Mouse (Mus musculus) left cerebral cortex, postnatal 25 days (tissue): ENCODE results near the gene Tsc22d1. TPM values are rescaled to one million over a fixed set of nuclear protein-coding genes. Genes with fewer than 3 reads are reported as not detected.

Experiments used
- DNase-seq, 2 experiments: peaks; one replicate each; pipeline ENCODE4 v3.0.0; 2022; ENCODE audit warnings: low spot score in 2 of 2, mixed read lengths in 1 of 2
- intact Hi-C: fragments of 180-260 bp; cut with DNase I; formaldehyde crosslinking; loops from one replicate; pipeline ENCODE4 v1.15.1; 2025
- total RNA-seq, 2 experiments: library from RNA; stranded (reverse); gene quantifications; 2 replicates each; pipeline ENCODE4 v1.2.3; 2021

Gene Tsc22d1
- total RNA-seq, 2 experiments from 2014 or later, result 565 to 602 TPM

DNA sequence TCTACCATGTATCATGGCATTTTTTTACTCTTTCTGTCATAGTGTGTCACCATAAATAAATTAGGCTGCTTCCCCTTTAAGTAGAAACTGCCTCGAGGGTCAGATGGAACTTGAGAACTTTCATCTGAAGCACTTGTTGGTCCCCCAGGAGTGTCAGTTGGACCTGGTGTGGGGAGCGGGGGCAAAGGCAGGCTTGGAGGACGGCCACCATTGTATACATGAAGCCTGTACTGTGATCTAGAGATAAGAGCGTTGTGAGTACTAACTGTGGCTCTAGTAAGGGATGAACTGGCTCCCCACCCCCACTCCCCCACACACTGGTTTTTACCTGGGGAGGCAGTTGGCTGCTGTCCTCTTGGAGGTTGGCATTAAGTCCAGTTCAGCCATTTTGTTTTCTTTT lies 62.0 kb downstream of the Tsc22d1 start:
- DNase-seq, result no peak
- intact Hi-C loops, result no loop called here

DNA sequence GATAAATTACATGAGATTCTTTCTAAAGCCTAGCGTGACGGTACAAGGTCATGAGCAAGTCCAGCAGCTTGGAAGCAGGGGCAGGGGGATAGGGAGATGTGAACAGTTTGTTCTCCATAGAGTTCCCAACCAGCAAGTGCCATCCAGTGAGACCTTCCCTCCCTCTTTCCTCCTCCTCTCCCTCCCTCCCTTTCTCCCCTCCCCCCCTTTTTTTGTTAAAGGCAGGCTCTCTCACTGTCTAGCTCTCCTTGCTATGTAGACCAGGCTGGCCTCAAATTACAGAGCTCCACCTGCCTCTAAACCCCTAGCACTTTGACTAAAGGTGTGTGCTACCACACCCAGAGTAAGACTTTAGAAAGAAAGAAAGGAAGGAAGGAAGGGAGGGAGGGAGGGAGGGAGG lies 63.3 kb downstream of the Tsc22d1 start:
- no peak for DNase-seq
- intact Hi-C loops, result loop anchor here (1.0 kb wide), 1 partner anchor 533 kb away; no protein-coding TSS in a partner anchor

DNA sequence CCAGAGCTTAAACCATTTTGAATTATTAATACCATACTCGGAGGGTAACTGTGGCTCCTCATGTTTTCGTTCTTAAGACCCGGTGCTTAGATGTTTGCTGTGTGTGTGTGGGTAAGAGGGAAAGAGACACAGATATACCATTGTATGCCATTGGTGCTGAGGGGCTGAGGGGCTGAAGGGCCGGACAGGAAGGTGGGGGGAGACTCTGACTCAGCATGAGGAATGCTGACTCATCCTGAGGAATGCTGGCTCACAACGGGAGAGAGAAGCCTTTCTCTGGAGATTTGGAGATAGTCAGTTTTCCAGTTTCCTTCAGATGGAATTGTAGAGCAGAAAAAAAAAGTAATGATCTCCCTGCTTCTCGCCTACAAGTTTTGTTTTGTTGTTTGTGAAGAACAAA lies 63.9 kb downstream of the Tsc22d1 start:
- DNase-seq, result no peak
- intact Hi-C loops, result loop anchor here (1.0 kb wide), 2 partner anchors 530 to 533 kb away; no protein-coding TSS in a partner anchor

DNA sequence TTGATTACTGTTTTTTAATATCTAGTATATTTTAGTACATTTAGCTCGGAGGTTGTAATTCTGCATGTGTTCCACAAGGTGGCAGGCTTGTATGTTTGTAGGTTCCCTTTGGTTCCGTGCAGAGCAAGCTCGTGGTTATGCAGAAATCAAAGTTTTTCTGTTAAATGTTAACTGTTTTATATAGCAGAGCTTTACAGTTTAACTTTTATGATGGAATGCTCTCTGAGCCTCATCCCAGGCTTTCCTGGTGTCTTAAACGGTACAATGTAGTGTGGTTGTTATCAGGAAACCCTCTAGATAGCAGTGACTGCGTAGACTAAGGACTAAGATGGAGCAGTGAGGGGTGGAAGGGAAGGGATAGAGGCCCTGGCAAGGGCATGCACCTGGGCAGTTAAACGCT lies 65.1 kb downstream of the Tsc22d1 start:
- DNase-seq, result peak; percentile 55 to 63

DNA sequence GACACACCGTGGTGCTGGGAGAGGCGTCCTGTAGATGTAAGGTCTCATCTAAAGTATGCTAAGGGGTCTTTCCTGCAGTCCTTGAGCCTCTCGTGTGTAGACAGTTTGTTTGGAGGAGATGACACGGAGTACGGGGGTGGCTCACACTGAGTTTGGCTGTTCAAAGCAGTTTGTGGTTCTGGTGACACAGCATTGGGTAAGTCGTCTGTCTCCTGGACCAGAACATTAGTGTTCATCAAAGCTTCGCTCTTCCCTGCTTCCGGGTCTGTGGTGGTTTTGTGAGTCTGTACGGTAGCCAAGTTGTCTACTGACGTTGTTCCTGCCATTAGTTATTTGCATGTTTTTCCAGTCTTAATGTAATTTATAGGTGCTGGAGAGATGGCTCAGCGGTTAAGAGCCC lies 65.7 kb downstream of the Tsc22d1 start:
- intact Hi-C loops, result no loop called here
- no peak for DNase-seq

More for the DNA sequence above, 65.1 kb downstream of the Tsc22d1 start:
- intact Hi-C loops, result loop anchor here (1.0 kb wide), 1 partner anchor 528 kb away; no protein-coding TSS in a partner anchor

DNA sequence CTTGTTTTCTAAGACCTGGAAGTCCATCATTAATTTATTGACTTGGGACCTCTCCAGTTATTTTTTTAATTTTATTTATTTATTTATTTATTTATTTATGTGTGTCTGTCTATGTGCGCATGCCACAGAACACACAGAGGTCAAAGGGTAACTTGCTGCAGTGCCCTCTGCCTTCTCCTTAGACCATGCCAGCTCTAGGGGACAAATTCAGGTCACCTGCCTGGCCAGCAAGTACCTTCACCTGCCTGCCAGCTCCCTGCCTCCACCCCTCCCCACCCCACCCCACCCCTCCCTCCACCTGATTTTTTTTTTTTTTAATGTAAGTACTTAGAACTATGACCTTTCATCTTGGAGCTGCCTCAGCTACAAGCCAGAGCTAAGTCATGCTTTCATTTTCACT lies 68.9 kb downstream of the Tsc22d1 start:
- intact Hi-C loops, result no loop called here
- no peak for DNase-seq

DNA sequence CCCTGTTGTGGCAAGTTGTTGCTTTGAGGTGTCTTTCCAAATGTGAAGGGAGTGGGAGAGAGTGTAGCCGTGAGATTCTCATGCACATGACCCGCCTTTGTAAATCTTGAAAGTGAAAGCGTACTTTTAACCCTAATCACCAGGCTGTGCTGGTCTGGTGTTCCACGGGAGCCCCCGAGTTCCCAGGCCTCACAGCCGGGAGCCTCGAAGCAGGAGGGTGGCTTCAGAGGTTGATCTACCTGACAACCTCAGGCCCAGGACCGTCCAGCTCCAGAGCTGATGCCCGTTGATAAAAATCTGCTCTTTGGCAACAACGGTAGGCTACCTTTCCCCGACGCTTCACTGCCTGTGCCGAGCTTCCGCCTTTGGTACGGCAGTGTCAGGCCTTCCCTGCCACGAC lies 72.8 kb downstream of the Tsc22d1 start:
- intact Hi-C loops, result no loop called here
- DNase-seq, result no peak

DNA sequence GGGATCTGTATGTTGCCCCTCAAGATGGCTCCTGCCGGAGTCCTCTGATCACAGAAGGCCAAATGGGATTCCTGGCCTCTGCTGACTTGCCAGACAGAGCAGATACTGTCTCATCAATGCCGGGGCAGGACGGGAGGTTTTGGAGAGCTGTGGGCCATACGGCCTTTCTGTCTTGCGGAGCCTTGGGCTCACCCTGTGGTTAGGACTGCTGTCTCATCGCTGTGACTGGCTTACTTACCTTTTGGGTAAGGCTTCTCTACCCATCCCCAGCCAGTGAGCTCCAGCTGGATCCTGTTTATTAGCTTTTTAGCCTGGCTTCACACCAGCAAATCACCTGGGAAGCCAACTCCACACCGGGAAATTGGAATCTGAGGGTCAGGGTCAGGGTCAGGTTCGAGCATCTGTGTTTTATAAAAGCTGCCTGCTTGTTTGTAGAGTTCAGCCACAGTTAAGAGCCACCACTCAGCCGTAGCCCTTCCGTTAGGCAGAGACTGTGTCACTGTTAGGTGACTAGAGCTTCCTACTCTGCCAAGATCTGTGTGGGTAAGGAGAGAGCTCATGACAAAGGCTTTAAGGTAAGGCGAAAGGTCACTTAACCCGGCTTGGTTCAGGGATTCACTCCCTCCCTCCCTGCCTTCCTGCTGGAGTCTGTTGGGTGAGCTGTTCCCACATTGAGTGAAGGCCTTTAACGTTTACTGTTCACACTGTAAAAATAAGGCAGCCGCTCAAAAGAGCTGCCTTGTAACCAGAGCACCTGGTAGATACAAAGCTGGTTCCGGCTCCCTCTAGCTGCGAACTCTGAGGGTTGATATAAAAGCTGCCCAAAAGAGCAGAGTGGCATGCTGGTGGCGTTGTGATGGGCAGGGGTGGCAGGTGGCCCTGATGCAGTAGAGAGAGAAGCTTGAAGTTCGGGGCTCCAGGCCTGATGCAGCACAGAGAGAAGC lies 73.6 kb downstream of the Tsc22d1 start:
- intact Hi-C loops, result no loop called here
- no peak for DNase-seq

DNA sequence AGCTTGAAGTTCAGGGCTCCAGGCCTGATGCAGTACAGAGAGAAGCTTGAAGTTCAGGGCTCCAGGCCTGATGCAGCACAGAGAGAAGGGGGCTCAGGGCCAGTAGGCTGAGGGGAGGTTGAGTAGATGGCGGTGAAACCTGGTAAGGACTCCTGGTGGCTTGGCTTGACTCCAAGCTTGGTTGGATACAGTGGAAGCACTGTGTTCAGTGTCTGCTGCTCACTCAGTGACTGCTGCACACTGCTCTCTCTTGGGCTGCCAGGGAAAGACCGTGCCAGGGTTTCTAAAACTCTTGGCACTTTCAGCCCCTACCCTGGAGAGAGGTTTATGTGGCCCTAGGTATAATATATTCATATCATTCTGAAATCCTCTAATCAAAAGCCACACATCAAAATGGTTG lies 74.4 kb downstream of the Tsc22d1 start:
- DNase-seq, result no peak
- intact Hi-C loops, result no loop called here

DNA sequence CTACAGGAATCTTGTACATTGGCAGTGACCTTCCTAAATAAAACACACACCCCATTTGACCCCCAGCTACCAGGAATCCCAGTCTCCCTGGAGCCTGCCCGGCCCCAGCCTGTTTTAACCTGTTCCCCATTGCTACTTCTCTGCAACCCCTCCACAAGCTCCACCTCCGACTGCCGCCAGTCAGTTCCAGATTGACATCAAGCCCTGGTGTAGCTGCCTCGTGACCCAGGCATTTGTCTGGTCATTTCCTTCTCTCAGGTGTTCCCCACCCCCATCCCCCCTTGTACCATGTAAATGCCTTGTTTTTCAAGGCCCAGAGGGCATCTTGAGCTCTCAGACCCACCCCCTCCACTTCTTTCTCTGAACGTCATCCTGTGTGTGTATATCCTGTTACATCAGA lies 80.3 kb downstream of the Tsc22d1 start:
- intact Hi-C loops, result no loop called here

DNA sequence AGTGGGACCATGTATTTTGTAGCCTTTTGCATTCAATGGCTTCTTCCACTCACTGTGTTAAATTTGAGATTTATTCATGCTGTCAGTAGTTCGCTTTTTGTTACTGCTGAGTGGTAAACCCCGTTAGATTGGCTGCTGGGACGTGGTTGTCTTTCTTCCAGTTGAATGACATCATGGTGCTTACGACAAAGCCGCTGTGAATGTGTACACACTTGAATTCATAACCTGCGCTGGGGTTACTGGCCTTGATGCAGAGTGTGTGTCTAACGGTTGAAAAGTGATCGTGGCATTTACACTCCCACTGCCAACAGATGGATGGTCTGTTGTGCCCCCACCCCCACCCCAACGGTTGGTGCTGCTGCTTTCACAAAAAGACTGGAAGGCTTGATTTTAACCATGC lies 82.4 kb downstream of the Tsc22d1 start:
- intact Hi-C loops, result no loop called here
- DNase-seq, result no peak

More for the DNA sequence above, 80.3 kb downstream of the Tsc22d1 start:
- DNase-seq, result no peak

DNA sequence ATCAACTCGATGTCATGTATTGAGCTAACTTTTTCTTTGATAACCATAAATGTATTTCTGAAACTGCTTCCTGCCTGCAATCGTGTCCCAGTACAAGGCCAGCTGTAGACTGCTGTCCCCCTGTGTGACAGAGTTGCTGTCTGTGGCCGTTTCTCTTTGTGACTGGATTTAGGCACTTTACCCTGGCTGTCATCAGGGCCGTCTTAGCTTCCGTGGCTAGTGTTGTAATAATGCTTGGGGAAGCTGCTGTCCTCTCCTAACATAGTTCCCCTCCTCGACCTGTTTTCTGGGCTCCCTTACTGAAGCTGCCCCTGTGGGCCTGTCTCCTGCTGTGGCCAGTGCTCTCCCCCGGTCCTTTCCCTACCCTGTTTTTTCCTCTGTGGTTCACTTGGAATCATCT lies 83.4 kb downstream of the Tsc22d1 start:
- no peak for DNase-seq
- intact Hi-C loops, result no loop called here

DNA sequence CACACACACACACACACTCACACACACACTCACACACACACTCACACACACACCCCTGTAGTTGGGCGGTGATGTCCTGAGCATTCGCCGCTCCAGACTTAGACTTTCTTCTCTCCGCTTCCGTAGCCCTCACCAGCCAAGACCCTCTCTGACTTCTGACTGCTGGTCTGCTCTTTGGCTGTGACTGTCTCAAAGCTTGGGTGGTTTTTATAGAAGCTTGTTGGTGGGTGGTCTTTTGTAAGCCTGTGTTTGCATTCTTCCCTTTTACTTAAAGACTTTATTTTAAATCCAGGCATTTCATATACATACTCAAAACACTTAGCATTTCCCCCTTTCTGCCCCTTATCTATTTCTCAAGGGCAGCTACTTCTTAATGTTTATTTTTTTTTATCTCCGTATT lies 84.7 kb downstream of the Tsc22d1 start:
- intact Hi-C loops, result no loop called here
- DNase-seq, result no peak

DNA sequence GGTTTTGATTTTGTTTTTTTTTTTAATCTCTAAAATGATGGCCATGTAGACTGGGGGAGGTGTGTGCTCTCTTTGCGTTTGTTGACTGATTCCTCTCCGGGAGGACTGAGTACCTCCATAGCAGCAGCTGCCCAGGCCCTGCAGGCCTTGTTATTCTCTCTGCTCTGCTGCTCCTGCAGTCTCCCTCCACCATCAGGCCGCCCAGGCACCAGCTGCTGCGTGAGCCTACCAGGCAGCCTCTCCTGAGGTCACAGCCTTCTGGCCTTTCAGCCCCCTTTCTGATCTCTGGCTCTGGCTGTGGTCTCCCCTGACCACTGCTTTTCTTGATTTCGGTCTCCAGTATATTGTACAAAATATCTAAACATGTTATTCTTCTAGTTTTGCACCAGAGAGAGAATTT lies 85.3 kb downstream of the Tsc22d1 start:
- DNase-seq, result no peak
- intact Hi-C loops, result no loop called here

DNA sequence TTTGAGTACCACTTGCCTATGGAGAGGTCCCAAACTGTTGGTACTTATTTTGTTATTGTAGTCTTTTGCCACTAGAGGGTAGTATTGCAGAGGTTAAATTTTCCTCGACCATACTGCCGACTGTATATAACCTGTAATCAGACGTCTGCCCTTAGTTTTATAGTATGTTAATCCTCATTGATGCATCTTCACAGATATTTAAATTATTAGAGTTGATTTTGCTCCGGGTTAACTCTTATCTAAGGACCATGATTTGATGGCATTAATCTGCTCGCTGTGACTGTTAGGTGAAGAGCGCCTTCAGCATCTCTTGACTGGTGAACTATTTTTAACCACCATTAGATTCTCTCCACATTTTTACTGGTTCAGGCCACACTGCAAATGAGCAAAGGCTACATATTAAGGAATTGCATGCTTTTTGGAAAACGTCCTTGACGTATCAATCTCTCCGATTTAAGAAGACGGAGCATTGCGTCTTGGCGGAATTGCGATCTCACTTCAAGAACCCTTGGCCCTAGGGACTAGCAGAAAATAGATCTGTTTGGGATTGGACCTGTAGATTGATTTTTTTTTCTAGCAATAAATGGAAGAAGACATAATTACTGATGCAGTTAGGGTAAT lies 88.6 kb downstream of the Tsc22d1 start:
- DNase-seq, result peak in 1 of 2 experiments; percentile 57
- intact Hi-C loops, result loop anchor here (1.0 kb wide), 2 partner anchors 373 to 505 kb away; no protein-coding TSS in a partner anchor

DNA sequence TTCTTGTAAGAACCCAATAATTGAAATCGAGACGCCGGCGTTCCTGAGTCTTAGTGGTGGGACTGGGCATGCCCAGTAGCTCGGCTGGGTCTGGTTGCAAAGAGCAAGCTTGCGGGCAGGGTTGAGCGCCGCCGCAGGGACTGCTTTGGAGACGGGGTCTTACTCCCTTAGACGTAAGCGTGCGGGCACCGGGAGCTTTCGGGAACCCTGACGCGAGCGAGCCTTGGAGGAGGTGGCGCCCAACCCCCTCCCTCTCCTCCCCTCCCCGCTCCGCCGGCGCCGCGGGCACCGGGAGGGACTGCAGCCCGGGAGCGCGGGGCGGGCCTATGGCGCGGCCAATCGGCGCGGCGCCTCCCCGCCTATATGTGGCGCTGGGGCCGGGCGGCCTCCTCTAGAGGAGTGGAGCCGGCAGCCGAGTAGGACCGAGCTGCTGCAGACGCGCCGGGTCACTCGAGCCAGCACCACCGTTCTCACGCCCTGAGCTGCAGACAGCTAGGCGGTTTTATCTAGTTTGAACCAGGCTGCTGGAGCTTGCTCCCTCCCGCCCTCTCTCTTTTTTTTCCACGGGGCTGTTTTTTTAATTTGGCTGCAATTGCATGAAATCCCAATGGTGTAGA lies 89.5 kb downstream of the Tsc22d1 start:
- peak; percentile 96 for DNase-seq
- intact Hi-C loops, result loop anchor here (1.0 to 2.0 kb wide), 3 partner anchors 53 to 315 kb away; partner anchors contain the start of gene Serp2

DNA sequence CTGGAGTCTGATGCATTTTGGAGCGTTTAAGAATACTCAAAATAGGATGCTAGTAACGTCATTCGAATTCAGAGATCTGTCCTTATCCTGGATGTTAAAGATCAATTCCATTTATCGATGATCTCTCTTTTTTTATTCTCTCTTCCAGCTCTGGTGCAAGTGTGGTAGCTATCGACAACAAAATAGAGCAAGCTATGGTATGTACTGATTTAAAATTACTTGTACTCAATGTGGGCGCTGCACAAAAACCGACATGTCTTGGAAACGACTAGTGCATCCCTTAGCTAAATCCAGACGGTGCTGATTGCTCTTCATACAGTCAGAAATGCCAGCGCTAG lies 90.3 kb downstream of the Tsc22d1 start:
- intact Hi-C loops, result loop anchor here (2.0 to 5.0 kb wide), 5 partner anchors 52 to 314 kb away; partner anchors contain the start of gene Serp2
- no peak for DNase-seq

DNA sequence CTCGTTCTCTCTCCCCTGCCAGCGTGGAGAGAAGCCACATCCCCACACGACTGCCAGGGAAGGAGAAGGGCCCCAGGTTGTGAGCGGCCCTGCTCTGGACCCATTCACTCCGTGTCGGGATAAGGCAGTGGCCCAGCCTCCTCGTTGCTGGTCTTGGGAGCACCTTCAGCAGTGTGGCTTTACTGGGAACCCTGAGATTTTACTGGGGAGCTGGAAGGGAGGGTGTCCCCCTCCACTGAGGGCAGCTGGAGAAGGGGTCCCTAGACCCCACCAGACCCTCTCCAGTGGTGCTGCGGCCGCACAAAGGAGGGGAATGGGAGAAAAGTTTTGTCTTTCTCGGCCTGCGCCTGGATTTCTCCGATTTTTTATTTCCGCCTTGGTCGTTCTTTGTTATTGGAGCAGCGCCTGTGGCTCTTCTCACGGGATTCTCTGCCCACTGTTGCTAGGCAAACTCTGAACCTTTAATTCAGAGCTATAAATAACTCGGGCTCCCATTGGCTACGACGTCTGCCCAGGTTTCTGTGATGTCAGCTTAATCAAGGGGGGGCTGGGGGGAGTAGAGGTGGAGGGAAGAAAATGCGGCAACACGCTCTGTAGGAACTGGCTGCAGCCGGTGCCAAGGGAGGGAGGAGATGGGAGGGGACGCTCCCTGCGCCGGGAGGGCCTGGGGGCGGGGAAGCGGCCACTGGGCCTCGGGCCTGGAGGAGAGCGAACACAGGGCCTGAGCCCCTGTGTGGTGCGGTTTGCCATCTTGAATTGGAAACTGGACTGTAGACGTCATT lies 90.9 kb downstream of the Tsc22d1 start:
- DNase-seq, result peak; percentile 86 to 92
- intact Hi-C loops, result loop anchor here (2.0 to 5.0 kb wide), 5 partner anchors 51 to 313 kb away; partner anchors contain the start of gene Serp2

DNA sequence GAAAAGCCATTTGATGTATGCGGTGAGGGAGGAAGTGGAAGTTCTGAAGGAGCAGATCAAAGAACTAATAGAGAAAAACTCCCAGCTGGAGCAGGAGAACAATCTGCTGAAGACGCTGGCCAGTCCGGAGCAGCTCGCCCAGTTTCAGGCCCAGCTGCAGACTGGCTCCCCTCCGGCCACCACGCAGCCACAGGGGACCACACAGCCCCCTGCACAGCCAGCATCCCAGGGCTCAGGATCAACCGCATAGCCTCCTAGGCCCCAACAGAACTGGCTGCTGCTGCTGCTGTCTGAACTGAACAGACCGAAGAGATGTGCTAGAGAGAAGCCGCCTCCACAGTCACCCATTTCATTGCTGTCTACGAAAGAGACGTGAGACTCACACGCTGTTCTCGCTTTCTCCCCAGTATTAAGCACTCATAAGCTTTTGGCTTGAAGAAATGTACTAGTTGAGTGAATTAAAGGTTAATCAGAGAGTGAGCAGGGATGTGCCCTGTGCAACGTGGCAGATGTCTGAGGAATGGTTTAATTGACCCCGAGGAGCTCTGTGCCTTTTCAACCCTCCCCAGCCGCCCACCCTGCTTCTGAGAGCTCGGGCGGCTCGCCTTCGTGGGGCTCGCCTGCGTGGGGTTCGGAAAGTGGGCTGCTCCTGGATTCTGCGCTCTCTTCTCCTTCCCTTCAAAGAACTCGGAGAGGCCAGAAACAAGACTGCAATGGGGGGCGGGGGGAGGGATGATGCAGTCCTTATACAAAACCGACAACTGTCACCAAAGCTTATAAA lies 91.9 kb downstream of the Tsc22d1 start:
- intact Hi-C loops, result loop anchor here (5.0 kb wide), 3 partner anchors 106 to 271 kb away; no protein-coding TSS in a partner anchor
- peak in 1 of 2 experiments; percentile 46 for DNase-seq
